Mouse (Mus musculus): ENCODE measurements around the gene Stt3a.

DNA sequence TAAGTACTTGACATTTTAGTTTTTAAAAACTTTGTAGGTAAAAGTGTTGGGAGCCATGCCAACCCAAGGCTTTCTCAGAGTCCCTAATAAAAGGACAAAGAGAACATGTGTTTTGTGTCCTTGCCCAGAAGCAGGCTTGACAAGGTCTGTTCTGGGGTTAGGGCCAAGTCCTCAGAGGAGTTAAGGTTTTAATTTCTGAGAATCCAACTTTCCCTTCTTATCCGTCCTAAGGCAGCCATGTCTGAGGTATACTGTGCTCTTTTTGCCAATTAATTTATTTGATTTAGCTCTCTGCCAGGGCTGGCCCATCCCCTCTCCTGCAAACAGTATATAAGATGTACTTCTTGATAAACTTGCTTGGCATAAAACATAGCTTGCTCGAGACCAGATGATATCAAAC lies 86.1 kb downstream of the Stt3a start:
- TF ChIP-seq CTCF (IDR thresholded peaks at IDR 0.05; ENCODE audit: low read depth) (no peak), EP300 (IDR thresholded peaks at IDR 0.05; ENCODE audit: low read depth) (no peak)
